8 mouse cellular contexts compared by ENCODE assay signal in the genomic region with DNA sequence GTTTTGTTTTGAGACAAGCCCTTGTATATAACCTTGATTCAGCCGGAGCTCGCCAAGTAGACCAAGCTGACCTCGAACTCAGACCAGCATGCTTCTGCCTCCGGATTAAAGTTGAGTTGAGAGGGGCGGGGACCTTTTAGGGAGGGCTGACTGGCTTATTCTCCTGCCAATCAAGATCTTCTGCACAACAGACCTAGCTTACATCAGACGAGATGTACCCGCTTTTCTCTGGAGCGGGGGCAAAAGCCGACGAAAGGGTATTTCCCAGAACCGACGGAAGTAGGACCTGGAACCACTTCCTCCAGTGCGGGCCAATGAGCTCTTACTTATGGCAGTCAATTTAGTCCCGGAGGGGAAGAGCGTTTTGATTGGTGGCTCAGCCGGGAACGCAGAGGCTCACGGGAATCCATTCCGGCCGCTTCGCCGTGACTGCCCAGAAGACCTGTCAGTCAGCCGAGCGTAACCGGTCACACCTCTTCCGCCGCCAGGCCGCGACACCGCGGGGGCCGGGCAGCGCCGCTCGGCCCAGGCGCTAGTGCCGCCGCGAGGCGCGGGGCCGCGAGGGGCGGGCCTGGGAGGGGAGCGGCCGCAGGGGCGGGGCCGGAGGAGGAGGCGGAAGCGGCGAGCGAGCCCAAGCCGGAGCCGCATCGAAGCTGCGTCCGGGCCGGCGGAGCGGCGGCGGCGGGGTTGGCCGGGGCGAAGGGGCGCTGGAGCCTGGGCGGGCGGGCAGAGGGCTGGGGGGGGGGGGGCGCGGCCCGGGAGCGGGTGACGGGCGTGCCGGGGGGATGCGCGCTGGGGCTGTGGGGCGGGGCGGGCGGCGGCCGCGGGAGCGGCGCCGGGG. TPM values are rescaled to one million over a fixed set of nuclear protein-coding genes. Genes with fewer than 3 reads are reported as not detected.
DNase-seq lines count a peak whose midpoint lies in the region; ATAC-seq lines count a peak whose summit lies in the region.

Gene Ubp1 (plus strand): TSS at position 401 of the 841 bp plus-strand sequence.

- peak; percentile 88 to 90 for DNase-seq in B cell, adult 2 months
- DNase-seq in brain, adult 2 months (ENCODE audit: low read depth, low spot score): peak; percentile 100
- DNase-seq in heart, embryonic 10.5 days (ENCODE audit: low spot score): peak; percentile 99
- DNase-seq in liver: peak; percentile 97
- DNase-seq in spleen, postnatal 4 days (ENCODE audit: low spot score in 2 of 2): peak; percentile 94

- H3K4me3 ChIP-seq in heart, embryonic 10.5 days: peak within 1 kb of the TSS; percentile 89
- peak within 1 kb of the TSS; percentile 97 for H3K4me3 ChIP-seq in kidney, embryonic 15.5 days (replicated peaks)

- no peaks in the 10 kb centered on the region for H3K36me3 ChIP-seq in heart, embryonic 10.5 days
- H3K36me3 ChIP-seq in kidney, embryonic 15.5 days: no peaks in the 10 kb centered on the region

- H3K9ac ChIP-seq in kidney, embryonic 15.5 days: peak within 1 kb of the TSS; percentile 91

- peak within 1 kb of the TSS; percentile 91 for H3K27ac ChIP-seq in heart, embryonic 10.5 days
- H3K27ac ChIP-seq in kidney, embryonic 15.5 days: peak within 1 kb of the TSS; percentile 93

- ATAC-seq in erythroblast, adult 5-6 weeks (replicated peaks; ENCODE audit: low FRiP score, poor library complexity, severe bottlenecking): peak; percentile 94
- peak; percentile 98 for ATAC-seq in kidney, embryonic 15.5 days (replicated peaks; ENCODE audit: low FRiP score)
- ATAC-seq in monocyte, adult 5-6 weeks (replicated peaks; ENCODE audit: insufficient number of reproducible peaks, low FRiP score, low TSS enrichment, poor library complexity, severe bottlenecking): peak; percentile 94

- WGBS in heart, embryonic 10.5 days: 1% methylated on average over 73 of the region's 86 CpGs
- under 1% methylated on average over 52 of the region's 86 CpGs for WGBS in kidney, embryonic 15.5 days

- H3K4me1 ChIP-seq in heart, embryonic 10.5 days: peaks cover 15% of the 10 kb centered on the region
- peaks cover 39% of the 10 kb centered on the region for H3K4me1 ChIP-seq in kidney, embryonic 15.5 days

- peak within 1 kb of the TSS; percentile 74 for H3K4me2 ChIP-seq in kidney, embryonic 15.5 days

- H3K9me3 ChIP-seq in heart, embryonic 10.5 days: no peaks in the 10 kb centered on the region
- H3K9me3 ChIP-seq in kidney, embryonic 15.5 days (replicated peaks): no peaks in the 10 kb centered on the region

- no peaks in the 10 kb centered on the region for H3K27me3 ChIP-seq in heart, embryonic 10.5 days (ENCODE audit: insufficient read depth, poor library complexity, severe bottlenecking)
- no peaks in the 10 kb centered on the region for H3K27me3 ChIP-seq in kidney, embryonic 15.5 days

RNA-seq across cellular contexts. Expression of gene Ubp1, which starts in this region (rescaled TPM):
- total RNA-seq in erythroblast, adult 5-6 weeks (2015; ENCODE audit: low replicate concordance): 227 and 253 TPM in 2 replicates
- total RNA-seq in erythroblast, adult 5-6 weeks (2017; ENCODE audit: low replicate concordance): 245 and 285 TPM in 2 replicates
- 28.5 and 38.3 TPM in 2 replicates for polyA plus RNA-seq in heart, embryonic 10.5 days (2016; fragmentation: Nextera tagmentation; extraction: Ambion mirVana)
- 35.1 and 37.2 TPM in 2 replicates for polyA plus RNA-seq in kidney, embryonic 15.5 days (2015; fragmentation: Nextera tagmentation; extraction: Ambion mirVana)
- 99.1 to 134 TPM (median 122 TPM) in 3 replicates for total RNA-seq in monocyte, adult 5-6 weeks (2017)

Comparison
In these comparisons a context has a peak if more than half of its experiments do, and no peak if none do; other contexts are left out.
1. Peak in every context shown above with its lines: DNase-seq, ATAC-seq, H3K4me3 ChIP-seq and H3K27ac ChIP-seq.